Mouse (Mus musculus): ENCODE measurements at regions not wholly inside any gene's neighbourhood (a gene's known extent, or its start where the extent isn't known, plus 50 kb on each side); places are given as distances from the start of the nearest gene placed in this dataset.

DNA sequence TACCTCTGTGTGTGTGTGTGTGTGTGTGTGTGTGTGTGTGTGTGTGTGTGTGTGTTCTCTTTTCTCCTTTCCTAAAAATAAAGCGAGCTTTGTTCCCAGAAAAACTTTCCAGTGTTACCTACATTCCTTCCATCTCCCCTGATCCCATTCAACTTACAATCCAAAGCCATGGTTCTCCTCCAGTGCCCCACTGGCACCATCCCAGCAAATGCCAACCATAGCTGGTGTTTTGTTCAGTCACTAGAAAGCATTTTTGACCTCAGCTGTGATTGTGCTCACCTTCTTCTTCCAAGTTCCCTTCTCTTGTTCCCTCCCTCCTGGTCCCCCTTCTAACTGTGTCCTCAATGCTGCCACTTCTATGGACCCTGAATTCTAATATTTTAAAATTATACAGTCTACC, 614.1 kb upstream of the Mpdz start:
- no peak for TF ChIP-seq POLR2A (IDR thresholded peaks at IDR 0.05; ENCODE audit: borderline replicate concordance, extremely low read depth, low read depth, low read length)
- TF ChIP-seq CTCF (IDR thresholded peaks at IDR 0.05; ENCODE audit: insufficient read depth, low read length) = no peak
